Mouse (Mus musculus) thymus, adult 2 months (tissue): Measurements from ENCODE around the gene Rcbtb1.

Experiments used
- CTCF ChIP-seq: fragments of 200-500 bp; IDR thresholded peaks from 2 replicates; pipeline ENCODE4 v1.5.1; 2012; ENCODE audit warnings: mild to moderate bottlenecking, control low read depth, low read length, moderate library complexity, borderline replicate concordance; ENCODE audit not compliant: control insufficient read depth, poor library complexity, insufficient read depth; ENCODE audit errors: extremely low read depth
- POLR2A ChIP-seq: fragments of 200-500 bp; IDR thresholded peaks from 2 replicates; pipeline ENCODE4 v1.6.1; 2012; ENCODE audit warnings: mild to moderate bottlenecking, low read length, control low read depth, moderate library complexity; ENCODE audit not compliant: control insufficient read depth, poor library complexity, insufficient read depth; ENCODE audit errors: extremely low read depth

GRCm38 (mm10) chr14:59226240-59226639 is 25.2 kb downstream of the Rcbtb1 start:
- TF ChIP-seq CTCF, result no peak
- TF ChIP-seq POLR2A, result no peak
